Mouse (Mus musculus) layer of hippocampus, postnatal 25 days (tissue): Measurements from ENCODE around the gene Eml2. TPM values are rescaled to one million over a fixed set of nuclear protein-coding genes. Genes with fewer than 3 reads are reported as not detected.
A peak's percentile ranks its signal among the peaks of the same experiment; 100 is the strongest.

Experiments
- DNase-seq, 2 experiments: peaks; one replicate each; pipeline ENCODE4 v3.0.0; 2022; ENCODE audit warnings: mixed read lengths in 2 of 2, low spot score in 1 of 2; ENCODE audit errors: extremely low spot score in 1 of 2
- total RNA-seq, 2 experiments: library from RNA; stranded (reverse); gene quantifications; 2 replicates each; pipeline ENCODE4 v1.2.3; 2021

Gene Eml2
- total RNA-seq, 2 experiments from 2014 or later, result 157 to 164 TPM

DNA sequence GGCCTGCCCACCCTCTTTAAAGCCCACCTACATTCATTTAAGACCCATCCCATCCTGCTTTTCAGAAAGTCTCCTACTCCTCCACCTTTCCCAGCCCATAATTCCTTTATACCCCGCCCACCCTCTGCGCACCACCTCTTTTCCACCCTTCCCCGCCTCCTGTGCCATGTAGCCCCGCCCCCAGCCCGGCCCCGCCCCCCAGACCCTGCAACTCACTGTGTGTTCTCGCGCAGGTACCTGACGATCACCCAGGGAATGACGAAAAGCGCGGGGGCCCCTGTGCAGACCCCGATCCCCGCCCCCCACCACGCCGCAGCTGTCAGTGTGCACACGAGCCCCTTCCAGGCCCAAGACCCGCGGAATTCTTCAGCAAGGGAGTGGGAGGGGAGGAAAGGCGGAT, 16.1 kb upstream of the Eml2 start:
- no peak for DNase-seq

DNA sequence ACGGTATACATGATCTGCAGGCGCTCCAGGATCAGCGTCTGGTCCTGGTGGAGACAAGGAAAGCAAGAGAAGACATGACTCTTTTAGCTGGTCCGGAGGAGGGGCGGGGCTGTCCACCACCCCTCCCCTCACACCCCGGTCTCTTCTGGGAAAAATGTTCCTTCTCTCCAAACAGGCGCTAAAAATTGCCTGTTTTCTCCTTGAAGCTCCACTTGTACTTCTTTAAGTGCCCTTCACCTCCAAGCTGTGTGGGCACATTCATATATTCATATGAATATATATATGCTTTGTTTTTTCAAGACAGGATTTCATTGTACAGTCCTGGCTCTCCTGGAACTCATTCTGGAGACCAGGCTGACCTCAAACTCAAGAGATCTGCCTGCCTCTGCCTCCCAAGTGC, 13.3 kb upstream of the Eml2 start:
- no peak for DNase-seq

DNA sequence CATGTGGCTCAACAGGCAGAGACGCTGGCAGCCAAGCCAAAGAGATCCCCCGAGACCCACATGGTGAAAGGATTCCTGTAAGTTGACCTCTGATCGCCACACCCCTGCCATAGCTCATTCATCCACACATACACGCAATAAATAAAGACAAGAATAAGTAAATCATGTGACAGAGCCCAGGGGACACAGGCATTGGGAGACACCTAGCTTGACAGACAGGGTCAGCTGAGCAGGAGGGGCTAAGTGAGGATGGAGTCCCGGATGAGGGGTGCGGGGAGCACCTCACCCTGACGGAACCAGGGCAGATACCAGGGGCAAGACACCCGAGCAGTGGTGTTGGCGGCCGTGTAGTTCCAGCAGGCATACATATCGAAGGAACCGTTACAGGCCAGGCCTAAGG, 12.5 kb upstream of the Eml2 start:
- DNase-seq, result no peak

DNA sequence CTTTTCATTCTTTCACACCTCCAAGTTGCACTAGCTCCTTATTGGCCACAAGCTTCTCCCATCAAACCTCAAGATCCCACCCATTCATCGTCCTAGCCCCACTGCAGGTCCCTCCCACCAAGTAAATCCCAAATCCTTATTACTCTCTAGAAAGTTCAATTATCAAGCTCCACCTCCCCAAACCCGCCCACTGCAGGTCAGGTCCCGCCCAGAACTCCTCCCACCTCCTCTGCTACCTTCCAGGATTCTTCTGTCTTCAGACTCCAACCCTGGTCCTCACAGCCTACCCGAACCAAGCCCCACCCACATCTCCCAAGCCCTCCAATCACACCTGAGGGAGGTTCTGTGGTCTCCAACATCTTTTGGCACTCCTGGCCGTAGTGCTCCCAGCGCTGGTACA, 12.0 kb upstream of the Eml2 start:
- no peak for DNase-seq

DNA sequence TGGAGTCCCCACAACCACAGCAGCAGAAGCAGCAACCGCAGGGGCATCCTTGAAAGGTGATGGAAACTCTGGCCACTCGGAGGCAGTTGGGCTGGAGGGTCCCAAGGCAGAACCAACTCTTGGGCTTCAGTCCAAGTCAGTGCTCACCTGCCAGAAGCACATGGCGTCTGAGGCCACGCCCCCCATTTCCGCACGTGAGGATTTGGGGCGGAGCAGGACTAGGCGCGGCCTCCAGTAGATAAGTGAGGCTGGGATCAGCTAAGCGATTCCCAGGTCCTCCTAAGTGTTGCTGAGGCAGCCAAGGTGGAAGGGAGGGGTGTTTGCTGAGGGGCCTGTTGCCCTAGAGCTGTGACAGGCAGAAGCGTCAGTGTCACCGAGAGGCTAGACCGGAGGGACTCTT, 11.2 kb upstream of the Eml2 start:
- no peak for DNase-seq

DNA sequence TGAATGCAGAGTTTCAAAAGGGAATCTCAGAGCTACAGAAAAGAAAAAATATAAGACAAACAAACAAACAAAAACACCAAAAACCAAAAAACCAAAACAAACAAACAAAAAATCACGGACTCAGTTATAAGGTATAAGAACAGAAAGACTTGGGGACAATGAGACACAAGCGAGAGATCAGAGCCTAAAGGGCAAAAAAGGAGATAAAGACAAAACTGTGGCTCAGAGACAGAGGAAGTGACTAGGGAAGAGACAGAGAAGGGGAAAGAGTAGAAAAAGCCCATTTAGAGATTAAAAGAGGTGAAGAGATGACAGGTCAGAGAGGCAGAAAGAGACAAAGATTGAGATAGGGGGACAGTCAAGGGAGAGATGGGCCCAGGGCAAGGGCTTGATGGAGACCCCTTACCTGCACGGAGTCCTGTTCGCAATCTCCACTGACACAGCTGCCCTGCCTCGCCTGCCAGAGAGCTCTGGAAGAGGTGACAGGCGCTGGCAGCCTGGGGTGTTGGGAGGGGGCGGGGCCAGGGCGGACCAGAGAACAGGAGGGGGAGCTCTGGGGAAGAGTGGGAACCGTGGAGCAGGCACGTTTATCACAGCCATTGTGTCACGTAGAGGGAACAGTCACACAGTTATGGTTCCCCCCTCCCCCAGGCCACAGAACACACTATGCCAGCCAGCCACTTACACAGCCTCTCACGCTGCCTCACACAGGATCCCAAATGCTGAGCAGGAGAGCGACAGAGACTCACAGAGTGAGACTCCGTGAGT, 10.4 kb upstream of the Eml2 start, which contains the start of gene Gipr:
TSS of gene Gipr (minus strand) at position 472 of the 768 bp plus-strand sequence.
- no peak for DNase-seq

DNA sequence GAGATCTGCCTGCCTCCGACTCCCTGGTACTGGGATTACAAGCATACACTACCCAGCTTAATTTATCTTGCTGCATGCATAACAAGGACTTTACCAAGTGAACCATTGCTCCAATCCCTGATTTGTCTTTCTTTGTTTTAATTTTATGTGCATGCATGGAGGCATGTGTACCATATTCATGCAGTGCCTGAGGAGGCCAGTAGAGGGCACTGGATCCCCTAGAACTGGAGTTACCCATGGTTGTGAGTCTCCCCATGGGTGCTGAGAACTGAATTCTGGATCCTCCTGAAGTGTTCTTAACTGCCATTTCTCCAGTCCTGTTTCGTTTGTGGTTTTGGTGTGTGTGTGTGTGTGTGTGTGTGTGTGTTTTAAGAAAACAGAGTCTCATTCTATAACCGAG, 9.2 kb upstream of the Eml2 start:
- no peak for DNase-seq

DNA sequence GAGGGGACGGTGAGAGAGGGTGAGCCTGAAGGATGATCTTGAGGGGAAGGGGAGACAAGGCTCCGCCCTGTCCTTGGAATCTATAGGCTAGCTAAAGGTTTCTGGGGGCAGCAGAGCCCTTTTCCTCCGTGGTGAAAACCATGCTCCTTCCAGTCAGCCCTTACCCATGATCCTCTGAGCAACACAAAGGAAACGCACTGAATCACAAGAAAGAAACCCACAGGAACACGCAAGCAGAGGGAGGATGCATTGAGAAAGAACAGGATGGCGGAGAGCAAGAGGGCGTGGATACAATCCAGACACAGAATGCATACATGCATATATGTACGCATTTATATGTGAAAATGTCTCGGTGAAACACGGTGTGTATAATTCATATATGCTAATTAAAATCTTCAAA, 6.7 kb upstream of the Eml2 start:
- no peak for DNase-seq

DNA sequence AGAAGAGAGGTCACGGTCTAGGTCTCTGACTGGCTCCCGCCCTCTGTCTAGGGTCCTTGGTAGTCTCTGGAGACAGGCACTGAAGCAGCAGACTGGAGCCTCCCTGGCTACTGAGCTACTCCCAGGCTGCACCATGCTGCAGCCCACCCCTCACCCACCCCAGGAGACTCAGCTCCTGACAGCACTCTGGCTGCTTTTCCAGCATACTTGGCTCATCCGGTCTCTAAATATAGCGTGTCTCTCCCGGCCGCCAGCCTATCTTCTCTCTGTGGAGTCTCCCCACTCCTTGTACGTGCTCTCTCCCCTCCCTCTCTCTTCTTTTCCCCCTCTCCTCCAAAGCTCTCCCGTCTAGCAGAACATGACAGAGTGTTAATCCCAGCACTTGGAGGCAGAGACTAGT, 6.1 kb upstream of the Eml2 start:
- DNase-seq, result no peak

DNA sequence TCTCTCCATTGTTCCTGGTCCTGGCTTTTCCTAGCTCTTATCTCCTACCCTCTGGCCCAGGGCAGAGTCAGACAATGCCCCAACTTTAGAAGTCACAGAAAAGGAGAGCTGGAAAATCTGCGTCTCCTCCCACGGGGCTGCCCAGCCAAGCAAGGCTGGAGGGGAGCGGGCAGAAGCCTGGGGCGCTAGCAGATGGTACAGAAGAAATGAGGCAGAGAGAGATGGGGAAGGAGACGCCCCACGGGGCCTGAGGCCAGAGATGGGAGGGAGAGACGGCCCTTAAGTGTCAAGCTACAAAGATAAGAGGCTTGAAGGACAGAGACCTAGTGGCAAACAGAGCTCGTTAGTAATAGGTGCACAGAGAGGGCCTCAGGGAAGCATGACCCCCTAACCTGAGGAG, 4.4 kb upstream of the Eml2 start:
- no peak for DNase-seq

DNA sequence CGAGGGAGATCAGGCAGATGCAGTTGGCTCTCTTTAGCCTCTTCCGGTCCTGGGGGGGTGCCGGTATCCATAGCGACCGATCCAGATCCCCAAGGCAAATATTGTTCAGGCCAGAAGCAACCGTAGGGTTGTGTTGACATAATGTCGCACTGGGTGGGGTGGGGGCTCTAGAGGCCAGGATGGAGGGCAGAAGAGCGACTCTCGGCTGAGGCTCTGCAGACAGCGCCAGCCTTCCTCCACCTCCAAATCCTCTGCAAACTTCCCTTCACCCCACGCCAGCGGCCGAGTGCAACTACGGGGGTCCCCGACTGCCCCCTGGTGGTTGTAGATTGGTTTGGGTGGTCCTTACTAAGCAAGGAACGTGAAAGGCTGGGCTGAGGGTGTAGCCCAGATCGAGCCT, 3.3 kb upstream of the Eml2 start:
- DNase-seq, result peak; percentile 85 to 95

DNA sequence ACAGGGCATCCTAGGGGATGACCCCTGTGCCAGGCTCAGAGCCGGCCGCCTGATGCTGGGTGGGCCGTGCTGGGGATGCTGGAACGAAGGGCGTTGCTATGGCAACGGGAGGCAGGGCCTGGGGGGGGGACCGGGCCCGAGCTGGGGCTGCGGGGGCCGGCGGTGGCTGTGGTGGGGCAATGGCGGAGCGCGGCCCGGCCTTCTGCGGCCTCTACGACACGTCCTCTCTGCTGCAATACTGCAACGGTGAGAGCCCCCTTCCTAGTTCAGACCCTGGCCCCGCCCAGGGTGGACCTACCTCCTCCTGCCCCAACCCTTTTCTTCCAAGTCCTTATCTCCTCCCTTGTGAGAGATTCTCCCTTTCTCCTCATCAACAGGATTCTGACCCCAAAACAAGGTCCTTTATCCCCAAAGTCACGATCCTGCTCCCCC, 311 bp downstream of the Eml2 start:
- no peak for DNase-seq

DNA sequence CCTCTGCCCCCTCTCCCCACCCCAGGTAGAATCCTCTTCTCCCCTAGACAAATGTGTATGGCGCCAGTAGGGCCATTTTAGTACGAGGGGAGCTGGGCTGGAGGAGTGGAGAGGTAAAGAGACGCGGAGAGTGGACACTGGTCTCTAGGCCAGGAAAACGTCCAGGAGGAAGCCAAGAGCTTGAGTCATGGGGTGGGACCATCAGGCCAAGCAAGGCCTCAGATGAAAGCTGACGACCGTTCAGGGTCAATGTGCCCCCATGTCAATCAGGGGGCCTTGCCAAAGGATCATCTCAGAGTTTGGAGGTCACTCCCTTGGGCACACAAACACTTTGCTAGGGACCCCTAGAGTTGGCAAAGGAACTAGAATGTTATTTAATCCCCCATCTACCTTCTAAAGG, 995 bp downstream of the Eml2 start:
- no peak for DNase-seq

DNA sequence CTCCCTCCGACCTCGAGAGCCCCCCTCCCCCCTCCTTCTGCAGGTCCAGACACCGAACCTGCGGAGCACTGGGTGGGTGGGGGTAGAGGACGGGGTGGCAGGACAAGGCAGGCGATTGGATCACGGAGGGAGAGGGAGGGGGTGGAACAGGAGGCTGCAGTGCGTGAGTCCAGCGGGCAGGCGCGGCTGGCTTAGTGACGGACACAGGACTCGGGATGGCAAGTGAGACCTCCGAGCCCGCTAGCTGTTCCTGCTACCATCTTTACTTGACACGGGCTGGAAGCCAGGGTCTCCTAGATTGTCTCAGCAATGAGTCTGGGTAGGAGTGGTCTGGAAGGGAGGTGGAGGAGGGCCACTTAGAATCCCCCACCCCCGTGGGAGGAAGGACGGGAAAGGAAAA, 1.8 kb downstream of the Eml2 start:
- no peak for DNase-seq

DNA sequence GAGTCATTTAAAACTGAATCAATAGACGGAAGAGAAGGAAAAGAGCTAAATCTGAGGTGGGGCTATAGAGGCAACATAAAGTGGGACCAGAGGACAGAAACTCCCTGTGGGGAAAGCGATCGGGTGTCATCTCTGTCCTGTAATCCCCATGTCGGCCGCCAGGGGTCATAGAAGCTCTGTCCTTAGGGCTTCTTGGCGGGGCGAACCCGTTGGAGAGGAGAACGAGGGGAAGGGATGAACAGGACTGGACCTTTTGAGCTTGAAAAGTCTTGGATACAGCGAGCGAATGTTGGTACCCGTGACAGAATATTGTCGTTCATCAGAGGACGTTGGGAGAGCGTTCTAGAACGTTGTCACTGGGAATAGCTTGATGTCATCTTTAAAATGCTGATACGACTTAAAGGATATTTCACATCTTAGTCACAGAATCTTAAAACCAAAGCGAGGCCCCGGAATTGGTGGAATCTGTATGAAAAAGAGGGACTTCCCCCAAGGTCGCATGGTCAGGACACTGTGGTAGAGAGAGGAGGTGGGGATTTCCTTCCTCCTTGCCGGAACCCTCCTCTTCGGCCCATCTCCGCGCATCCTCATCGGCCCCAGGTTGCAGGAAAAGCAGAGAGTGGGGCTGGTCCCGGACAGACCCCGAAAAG, 2.3 kb downstream of the Eml2 start:
- DNase-seq, result peak; percentile 75 to 92

DNA sequence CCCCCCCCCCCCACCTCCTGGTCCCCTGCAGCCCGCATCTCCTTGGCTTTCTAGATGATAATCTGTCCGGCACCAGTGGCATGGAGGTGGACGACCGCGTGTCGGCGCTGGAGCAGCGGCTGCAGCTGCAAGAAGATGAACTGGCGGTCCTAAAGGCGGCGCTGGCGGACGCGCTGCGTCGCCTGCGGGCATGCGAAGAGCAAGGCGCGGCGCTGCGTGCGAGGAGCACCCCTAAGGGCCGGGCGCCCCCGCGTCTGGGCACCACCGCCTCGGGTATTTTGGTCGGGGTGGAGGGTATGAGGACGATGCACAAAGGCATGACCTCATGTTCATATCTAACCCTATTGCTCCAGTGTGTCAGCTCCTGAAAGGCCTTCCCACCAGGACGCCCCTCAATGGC, 3.0 kb downstream of the Eml2 start:
- DNase-seq, result peak in 1 of 2 experiments; percentile 46

DNA sequence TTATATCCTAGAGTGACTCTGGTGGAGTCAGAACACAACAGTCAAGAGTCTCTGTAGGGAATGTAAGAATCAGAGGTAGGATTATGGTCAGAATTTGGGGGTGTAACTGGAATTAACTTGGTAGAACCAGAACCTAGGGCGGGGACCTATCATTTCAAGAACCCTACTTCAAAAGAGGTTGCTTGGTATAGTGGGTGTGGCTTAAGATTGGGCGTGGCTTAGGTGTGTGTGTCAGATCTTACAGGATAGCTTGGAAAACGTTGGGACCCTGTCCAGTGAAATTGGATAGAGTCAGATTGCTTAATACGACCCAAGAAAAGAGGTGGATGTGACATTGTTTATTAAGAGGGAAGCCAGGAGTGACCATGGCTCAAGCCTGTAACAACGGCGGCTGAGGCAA, 3.7 kb downstream of the Eml2 start:
- no peak for DNase-seq

DNA sequence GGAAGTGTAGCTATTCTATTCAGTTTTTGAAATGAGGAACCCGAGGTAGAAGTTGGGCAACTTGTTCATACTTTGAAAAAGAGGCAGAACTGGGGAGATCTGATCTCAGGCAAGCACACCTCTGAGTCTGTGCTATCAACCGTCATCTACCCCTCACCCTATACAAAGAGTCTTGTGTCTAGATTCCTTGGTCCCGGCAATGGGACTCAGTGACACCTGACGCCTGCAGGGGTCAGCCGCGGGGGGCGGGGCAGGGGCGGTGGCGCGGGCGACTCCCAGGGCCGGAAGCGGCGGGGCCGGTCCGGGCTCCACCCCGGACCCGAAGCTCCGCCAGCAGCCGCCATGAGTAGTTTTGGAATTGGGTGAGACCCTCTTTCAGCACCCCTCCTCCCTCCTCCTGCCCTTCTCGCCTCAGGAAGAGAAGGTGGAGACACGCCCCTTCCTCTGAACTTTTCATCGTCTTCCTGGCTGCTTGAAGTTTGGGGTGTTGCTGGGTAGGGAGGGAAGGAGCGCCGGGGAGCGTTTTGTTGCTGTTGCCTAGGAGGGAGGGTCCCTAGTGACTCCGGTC, 4.7 kb downstream of the Eml2 start:
- DNase-seq, result no peak

DNA sequence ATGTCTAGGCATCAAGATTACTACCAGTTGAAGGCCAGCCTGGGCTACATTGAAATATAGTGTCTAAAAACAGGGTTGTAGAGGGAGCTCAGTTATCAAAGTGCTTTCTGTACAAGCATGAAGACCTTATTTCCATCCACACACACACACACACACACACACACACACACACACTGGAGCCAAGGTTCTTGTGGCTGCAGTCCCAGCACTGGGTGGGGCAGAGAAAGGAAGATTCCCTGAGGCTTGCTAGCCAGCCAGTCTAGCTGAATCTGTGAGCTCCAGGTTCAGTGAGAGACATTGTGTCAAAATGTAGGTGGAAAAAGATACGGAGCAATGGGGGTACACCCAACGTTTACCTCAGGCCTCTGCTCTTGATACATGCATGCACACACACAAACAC, 8.0 kb downstream of the Eml2 start:
- DNase-seq, result no peak

DNA sequence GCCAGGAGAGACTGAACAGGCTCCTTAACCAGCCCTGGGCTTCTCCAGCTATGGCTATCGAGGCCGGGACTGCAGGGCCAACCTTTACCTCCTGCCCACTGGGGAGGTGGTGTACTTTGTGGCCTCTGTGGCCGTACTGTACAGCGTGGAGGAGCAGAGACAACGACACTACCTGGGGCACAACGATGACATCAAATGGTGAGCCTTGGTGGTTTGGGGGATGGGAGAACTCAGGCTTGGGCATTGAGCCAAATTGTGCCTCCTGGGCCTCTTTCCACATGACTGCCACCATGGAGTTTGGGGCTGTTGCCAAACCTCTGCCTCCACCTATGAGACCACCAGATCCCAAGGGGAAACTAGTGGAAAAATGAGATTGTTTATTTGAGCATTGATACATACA, 8.5 kb downstream of the Eml2 start:
- DNase-seq, result no peak

DNA sequence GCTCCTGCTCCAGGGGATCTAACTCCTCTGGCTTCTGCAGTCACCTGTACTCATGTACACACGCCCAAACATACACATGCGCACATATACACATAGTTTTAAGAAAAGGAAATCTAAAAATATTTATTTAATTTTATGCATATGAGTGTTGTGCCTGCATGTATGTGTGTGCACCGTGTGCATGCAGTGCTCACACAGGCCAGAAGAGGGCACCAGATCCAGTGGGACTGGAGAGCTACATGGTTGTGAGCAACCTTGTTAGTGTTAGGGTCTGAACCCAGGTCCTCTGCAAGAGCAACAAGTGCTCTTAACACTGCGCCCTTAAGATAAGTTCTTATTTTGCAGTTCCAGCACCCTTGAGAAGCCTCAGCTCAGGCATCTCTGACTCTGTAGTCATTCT, 18.5 kb downstream of the Eml2 start:
- DNase-seq, result no peak

DNA sequence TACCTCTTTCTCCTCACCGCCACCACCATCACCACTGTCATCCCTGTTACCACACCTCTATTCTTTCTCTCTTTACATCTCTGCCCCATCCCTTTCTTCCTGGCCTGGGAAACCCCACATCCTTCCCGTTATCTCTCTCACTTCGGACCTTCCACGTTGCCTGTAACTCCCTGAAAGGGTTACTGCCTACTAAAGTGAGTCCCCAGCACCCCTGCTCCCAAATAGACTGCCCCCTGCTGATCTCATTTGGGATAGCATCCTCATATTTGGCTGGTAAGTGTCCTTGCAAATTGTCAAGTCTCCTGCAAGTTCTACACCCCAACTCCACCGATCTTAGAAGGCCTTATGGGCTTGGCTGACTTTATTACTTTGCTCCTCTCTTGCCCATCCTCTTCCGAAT, 20.5 kb downstream of the Eml2 start:
- DNase-seq, result peak in 1 of 2 experiments; percentile 56
